Mouse (Mus musculus) E14TG2a.4 (cell line): Measurements from ENCODE around the gene Csmd2.

Experiments
- H3K27me3 ChIP-seq: 2 replicates; pipeline ENCODE4 v1.6.1; 2014; ENCODE audit warnings: low read length, control low read depth; ENCODE audit not compliant: insufficient read depth
- H3K36me3 ChIP-seq: 2 replicates; pipeline ENCODE4 v1.6.1; 2014; ENCODE audit warnings: low read length, control low read depth; ENCODE audit not compliant: insufficient read depth
- H3K4me1 ChIP-seq: replicated peaks from 2 replicates; pipeline ENCODE4 v1.6.1; 2014; ENCODE audit warnings: low read depth, low read length, control low read depth
- H3K4me3 ChIP-seq: replicated peaks from 2 replicates; pipeline ENCODE4 v1.5.1; 2014; ENCODE audit warnings: mild to moderate bottlenecking, low read length
- H3K9me3 ChIP-seq: 2 replicates; pipeline ENCODE4 v1.6.1; 2014; ENCODE audit warnings: low read length, control low read depth
- CTCF ChIP-seq: conservative IDR thresholded peaks from 2 replicates; pipeline ENCODE4 v1.5.1; 2014; ENCODE audit warnings: low read length
- NANOG ChIP-seq: IDR thresholded peaks from 2 replicates; pipeline ENCODE4 v1.6.1; 2014; ENCODE audit warnings: borderline replicate concordance, low read length, mixed read lengths
- POU5F1 ChIP-seq: IDR thresholded peaks from 2 replicates; pipeline ENCODE4 v1.6.1; 2014; ENCODE audit warnings: low read length, borderline replicate concordance

Csmd2 gene

GRCm38 (mm10) chr4:128373196-128373595 lies 385.5 kb downstream of the Csmd2 start:
- no peaks in the 10 kb centered on the region for H3K4me1 ChIP-seq
- TF ChIP-seq NANOG (no peak), POU5F1 (no peak), CTCF (no peak)
- H3K9me3 ChIP-seq, result no peaks in the 10 kb centered on the region
- no peaks in the 10 kb centered on the region for H3K36me3 ChIP-seq
- H3K4me3 ChIP-seq, result no peak overlapping the region
- H3K27me3 ChIP-seq, result no peaks in the 10 kb centered on the region

DNA sequence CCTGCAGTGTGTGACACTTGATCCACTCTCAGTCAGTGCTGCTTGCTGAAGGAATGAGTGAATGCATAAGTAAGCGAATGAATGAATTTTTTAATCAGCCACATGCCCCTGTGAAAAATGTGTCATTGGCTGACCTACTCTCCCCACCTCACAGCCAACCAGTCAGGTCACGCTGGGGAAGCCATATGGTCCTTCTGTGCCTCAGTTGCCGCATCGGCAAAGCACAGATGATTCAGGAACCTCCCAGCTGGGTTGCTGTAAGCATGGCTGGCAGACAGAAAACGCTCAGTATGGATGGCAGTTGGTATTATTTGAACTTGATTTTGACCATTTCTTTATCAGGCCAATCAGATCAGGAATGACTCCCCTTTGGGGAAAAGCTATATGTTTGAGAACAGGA lies 386.4 kb downstream of the Csmd2 start:
- H3K36me3 ChIP-seq, result no peaks in the 10 kb centered on the region
- no peaks in the 10 kb centered on the region for H3K27me3 ChIP-seq
- no peaks in the 10 kb centered on the region for H3K4me1 ChIP-seq
- H3K4me3 ChIP-seq, result no peak overlapping the region
- no peaks in the 10 kb centered on the region for H3K9me3 ChIP-seq
- TF ChIP-seq NANOG (no peak), CTCF (no peak), POU5F1 (no peak)

GRCm38 (mm10) chr4:128378946-128379345 lies 391.3 kb downstream of the Csmd2 start:
- Histone ChIP-seq H3K9me3 (no peaks in the 10 kb centered on the region), H3K36me3 (no peaks in the 10 kb centered on the region), H3K27me3 (no peaks in the 10 kb centered on the region), H3K4me1 (no peaks in the 10 kb centered on the region), H3K4me3 (no peak overlapping the region)
- TF ChIP-seq NANOG (no peak), CTCF (no peak), POU5F1 (no peak)

GRCm38 (mm10) chr4:128381331-128381730 lies 393.7 kb downstream of the Csmd2 start:
- H3K36me3 ChIP-seq, result no peaks in the 10 kb centered on the region
- H3K27me3 ChIP-seq, result no peaks in the 10 kb centered on the region
- H3K4me3 ChIP-seq, result no peak overlapping the region
- no peaks in the 10 kb centered on the region for H3K9me3 ChIP-seq
- H3K4me1 ChIP-seq, result no peaks in the 10 kb centered on the region
- TF ChIP-seq NANOG (no peak), POU5F1 (no peak), CTCF (no peak)

GRCm38 (mm10) chr4:128383800-128384199 lies 396.1 kb downstream of the Csmd2 start:
- H3K27me3 ChIP-seq, result no peaks in the 10 kb centered on the region
- TF ChIP-seq CTCF (peak; percentile 30), NANOG (no peak)

DNA sequence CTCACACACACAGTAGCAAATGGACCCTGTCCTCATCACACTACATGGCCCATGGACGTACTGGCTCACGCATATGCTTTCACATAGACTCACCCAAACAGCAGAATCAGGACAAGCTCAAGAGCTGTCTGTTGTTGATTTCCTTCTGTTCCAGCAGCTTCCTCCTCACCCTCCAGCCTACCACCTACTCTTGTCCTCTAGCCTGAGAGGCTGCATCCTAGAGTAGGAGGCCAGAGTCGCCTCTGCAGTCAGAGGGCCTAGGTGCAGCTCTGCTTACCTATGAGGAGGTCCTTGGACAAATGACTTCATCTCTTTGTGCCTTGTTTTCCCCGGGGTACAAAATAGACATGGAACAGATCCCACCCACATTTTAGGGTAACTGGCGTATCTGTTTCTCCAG lies 403.8 kb downstream of the Csmd2 start:
- TF ChIP-seq NANOG (no peak), POU5F1 (no peak), CTCF (no peak)

More at GRCm38 (mm10) chr4:128383800-128384199, 396.1 kb downstream of the Csmd2 start:
- Histone ChIP-seq H3K4me3 (no peak overlapping the region), H3K9me3 (no peaks in the 10 kb centered on the region), H3K4me1 (no peaks in the 10 kb centered on the region), H3K36me3 (no peaks in the 10 kb centered on the region)

DNA sequence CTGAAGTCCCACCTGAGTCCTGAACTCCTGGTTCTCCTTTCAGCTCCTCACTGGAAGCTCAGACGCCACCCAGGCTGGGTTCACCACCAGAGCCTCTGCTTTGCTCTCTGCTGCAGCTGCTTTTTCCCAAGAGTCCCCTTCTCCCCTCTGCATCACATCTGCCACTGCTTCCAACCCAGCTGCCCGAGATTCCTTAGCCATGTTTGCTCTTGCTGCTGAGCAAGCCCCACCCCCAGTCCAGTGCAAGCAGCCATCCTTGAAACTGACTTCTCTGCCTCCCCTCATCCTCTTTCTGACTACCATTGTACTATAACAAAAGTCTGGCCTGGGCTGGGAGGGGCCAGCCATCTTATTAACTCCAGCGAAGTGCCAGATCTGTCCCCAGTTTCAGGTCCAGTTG lies 404.6 kb downstream of the Csmd2 start:
- Histone ChIP-seq H3K9me3 (no peaks in the 10 kb centered on the region), H3K4me3 (no peak overlapping the region), H3K27me3 (no peaks in the 10 kb centered on the region), H3K4me1 (no peaks in the 10 kb centered on the region), H3K36me3 (no peaks in the 10 kb centered on the region)
- TF ChIP-seq NANOG (no peak), CTCF (no peak), POU5F1 (no peak)

More for the DNA sequence above, 403.8 kb downstream of the Csmd2 start:
- no peaks in the 10 kb centered on the region for H3K27me3 ChIP-seq
- H3K4me3 ChIP-seq, result no peak overlapping the region
- H3K36me3 ChIP-seq, result no peaks in the 10 kb centered on the region
- no peaks in the 10 kb centered on the region for H3K9me3 ChIP-seq
- no peaks in the 10 kb centered on the region for H3K4me1 ChIP-seq

DNA sequence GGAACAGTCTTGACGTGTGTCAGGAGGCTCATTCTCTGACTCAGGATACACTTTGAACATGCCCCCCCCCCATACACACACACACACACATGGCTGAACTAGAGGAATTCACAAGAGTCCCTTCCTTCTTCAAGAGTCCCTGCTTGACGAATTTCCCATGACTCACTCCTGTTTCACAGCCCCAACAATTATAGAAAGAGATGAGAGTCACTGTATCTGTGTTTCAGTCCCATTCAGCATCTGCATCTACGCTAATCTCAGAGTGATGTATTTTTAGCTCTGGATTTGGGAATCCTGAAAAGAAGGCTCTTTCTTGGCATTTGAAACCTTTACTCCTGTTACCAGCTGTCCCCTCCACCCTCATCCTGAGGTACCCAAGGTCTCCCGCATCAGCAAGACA lies 406.2 kb downstream of the Csmd2 start:
- Histone ChIP-seq H3K9me3 (peaks cover 3% of the 10 kb centered on the region; the same call in 1 of the 2 replicates), H3K4me3 (no peak overlapping the region), H3K36me3 (no peaks in the 10 kb centered on the region), H3K4me1 (no peaks in the 10 kb centered on the region), H3K27me3 (no peaks in the 10 kb centered on the region)
- TF ChIP-seq NANOG (no peak), POU5F1 (no peak), CTCF (no peak)

- Histone ChIP-seq H3K9me3 (peaks cover 3% of the 10 kb centered on the region; the same call in 1 of the 2 replicates), H3K4me1 (no peaks in the 10 kb centered on the region), H3K4me3 (no peak overlapping the region), H3K36me3 (no peaks in the 10 kb centered on the region), H3K27me3 (no peaks in the 10 kb centered on the region)
- TF ChIP-seq POU5F1 (no peak), NANOG (no peak), CTCF (no peak)
Observed at GRCm38 (mm10) chr4:128396616-128397015, 409.0 kb downstream of the Csmd2 start.
